In the genomic region with DNA sequence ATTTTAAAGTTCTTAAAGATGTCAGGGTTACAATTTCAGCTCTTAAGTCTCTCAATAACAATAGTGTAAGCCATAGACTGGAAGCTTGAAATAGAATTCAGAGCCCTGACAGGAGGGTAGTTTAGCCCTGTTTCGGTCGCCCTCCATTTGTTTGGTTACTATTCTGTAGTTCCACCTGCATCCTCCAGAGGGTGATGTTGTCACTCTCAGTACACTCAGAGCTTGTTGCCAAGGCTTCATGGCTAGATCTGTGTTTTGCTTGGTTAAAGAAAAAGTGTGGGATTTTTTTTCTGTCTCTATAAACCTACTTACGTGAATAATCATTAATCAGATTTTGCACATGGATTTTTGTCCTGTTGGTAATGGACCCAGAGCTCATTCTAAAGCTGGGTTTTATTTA, we compare ENCODE assay signal across 8 mouse cellular contexts. TPM values are rescaled to one million over a fixed set of nuclear protein-coding genes. Genes with fewer than 3 reads are reported as not detected.
DNase-seq lines count a peak whose midpoint lies in the region; ATAC-seq lines count a peak whose summit lies in the region.

No protein-coding gene starts in this region.

- peak; percentile 74 for ATAC-seq in frontal cortex, adult (ENCODE audit: low TSS enrichment)
- peak; percentile 84 to 85; a peak in 3 of 4 replicates for ATAC-seq in hematopoietic stem cell, adult 5-6 weeks (replicated peaks in 1 of 2; ENCODE audit: insufficient read depth in 1 of 2, low FRiP score in 2 of 2, low TSS enrichment in 1 of 2, low read depth in 1 of 2, poor library complexity in 2 of 2, severe bottlenecking in 2 of 2)

- no peak for DNase-seq in frontal cortex, postnatal 25 days (ENCODE audit: low spot score in 2 of 2)
- DNase-seq in ES-CJ7 (ENCODE audit: low read depth, low spot score), result peak; percentile 76
- peak; percentile 86 for DNase-seq in embryo, embryonic 10.5 days (ENCODE audit: low spot score)
- DNase-seq in kidney, postnatal 36 days, result peak; percentile 64 to 77
- peak; percentile 68 for DNase-seq in lung, postnatal 25 days (ENCODE audit: low spot score)
- peak; percentile 56 to 73 for DNase-seq in right cerebral cortex, postnatal 10 days (ENCODE audit: low spot score in 2 of 2)

RNA-seq across cellular contexts. Expression of gene Efhc1, which starts 12.4 kb away (rescaled TPM):
- 0.79 TPM in 1 of 2 replicates, not detected in the other for total RNA-seq in hematopoietic stem cell, adult 5-6 weeks (2017)

RNA-seq across cellular contexts. Expression of gene Paqr8, which starts 48.6 kb away (rescaled TPM):
- 8.0 and 12.8 TPM in 2 replicates for total RNA-seq in hematopoietic stem cell, adult 5-6 weeks (2017)

Comparison
In these comparisons a context has a peak if more than half of its experiments do, and no peak if none do; other contexts are left out.
1. DNase-seq: peak in ES-CJ7 (single experiment), embryo, embryonic 10.5 days (single experiment), kidney, postnatal 36 days (2 of 2), lung, postnatal 25 days (single experiment) and right cerebral cortex, postnatal 10 days (2 of 2); none in frontal cortex, postnatal 25 days (0 of 2).